Mouse (Mus musculus): ENCODE results near the gene Nat8l. TPM values are rescaled to one million over a fixed set of nuclear protein-coding genes. Genes with fewer than 3 reads are reported as not detected.

Gene Nat8l
- polyA plus RNA-seq, 3 experiments from 2014 or later: not detected

- ATAC-seq: no peak
Measured at GRCm38 (mm10) chr5:34004618-34005017, 8.8 kb downstream of the Nat8l start.

- ATAC-seq: no peak
Measured at GRCm38 (mm10) chr5:34006832-34007231, 11.0 kb downstream of the Nat8l start.

GRCm38 (mm10) chr5:34007392-34007941 is 11.7 kb downstream of the Nat8l start:
- ATAC-seq: no peak

DNA sequence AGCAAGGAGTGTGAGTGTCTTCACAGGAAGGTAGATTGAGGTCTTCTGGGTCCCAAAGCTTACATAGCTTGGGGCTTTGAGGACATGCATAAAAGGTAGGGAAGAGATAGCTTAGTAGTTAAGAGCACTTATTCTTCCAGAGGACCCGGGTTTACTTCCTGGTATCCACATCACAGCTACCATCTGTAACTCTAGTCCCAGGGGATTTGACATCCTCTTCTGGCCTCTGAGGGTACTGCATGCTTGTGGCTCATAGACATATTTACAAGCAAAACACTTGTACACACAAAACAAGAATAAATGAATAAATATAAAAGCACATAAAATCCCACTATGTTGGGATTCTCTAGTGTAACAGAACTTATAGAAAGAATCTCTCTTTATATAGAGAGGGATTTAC is 18.9 kb downstream of the Nat8l start:
- no peak for ATAC-seq

DNA sequence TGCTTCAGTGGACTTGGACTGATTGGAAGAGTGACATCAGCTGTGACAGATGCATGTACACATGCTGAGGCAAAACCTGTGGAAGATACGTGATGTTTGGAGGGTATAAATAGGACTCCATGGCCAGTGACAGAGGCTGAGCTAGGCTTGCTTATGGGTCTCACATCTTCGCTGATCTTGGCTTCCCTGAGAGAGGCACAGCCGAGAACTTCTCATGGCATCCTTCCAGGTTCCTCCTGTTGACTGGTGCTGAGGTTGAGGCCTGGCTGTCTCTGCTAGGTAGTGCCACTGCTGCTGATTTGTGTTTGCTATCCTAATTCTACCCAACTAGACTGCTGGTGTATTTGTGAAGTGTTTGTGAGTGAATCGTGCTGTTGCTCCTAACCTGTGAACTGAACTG is 23.2 kb downstream of the Nat8l start:
- no peak for ATAC-seq

- ATAC-seq: no peak
Measured at GRCm38 (mm10) chr5:34030101-34030500, 34.3 kb downstream of the Nat8l start.

DNA sequence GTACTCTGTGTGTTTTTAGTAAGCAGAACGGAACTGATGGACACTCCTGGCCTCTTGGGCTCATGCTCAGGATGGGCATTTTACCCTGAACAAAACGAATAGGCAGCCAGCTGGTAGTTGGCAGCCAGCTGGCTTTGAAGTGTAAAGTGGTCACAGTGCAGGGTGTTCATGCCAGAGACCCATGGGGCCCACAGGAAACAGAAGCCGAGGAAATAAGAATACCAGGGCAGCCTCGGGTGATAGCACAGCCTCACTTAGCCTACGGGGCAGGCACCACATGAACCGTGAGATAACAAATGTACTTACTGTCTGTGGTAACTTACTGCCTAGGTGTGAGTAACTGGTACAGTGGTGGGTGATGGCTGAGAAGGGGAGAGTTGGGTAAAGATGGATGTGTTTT is 35.2 kb downstream of the Nat8l start:
- no peak for ATAC-seq

DNA sequence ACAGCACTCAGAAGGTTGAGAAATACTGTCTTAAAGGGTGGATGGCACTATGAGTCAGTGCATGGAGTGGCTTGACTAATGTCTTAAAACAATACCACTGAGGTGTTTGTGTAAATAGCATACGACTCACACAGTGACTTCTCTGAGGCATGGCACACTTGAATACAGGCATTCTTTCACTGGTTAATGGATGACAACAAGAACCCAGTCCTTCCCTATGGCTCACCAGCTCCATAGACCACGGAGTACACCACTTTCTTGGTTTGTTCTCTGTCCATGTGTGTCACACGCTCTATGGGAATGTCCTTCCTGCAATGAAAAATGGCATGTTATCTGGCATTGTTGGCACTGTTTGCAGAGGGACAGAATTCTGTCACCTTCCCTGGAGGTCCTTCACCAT is 36.7 kb downstream of the Nat8l start:
- ATAC-seq: no peak

Other genes starting within 250 kb of the Nat8l start
- 10 to 100 TPM in 2 of 3 experiments, 1 to 10 TPM in 1; 9.1 to 21.2 (median 19.4) TPM for gene Letm1, start 213.2 kb upstream of the Nat8l start, polyA plus RNA-seq (2017; shearing (Covaris generic))
- gene Nsd2, start 175.3 kb upstream of the Nat8l start, polyA plus RNA-seq (2017; shearing (Covaris generic)): 10 to 100 TPM; 15.1 to 31.2 (median 20.2) TPM
- 10 to 100 TPM; 38.6 to 41.2 (median 40.0) TPM for gene Nelfa, start 59.6 kb upstream of the Nat8l start, polyA plus RNA-seq (2017; shearing (Covaris generic))
- 1 to 10 TPM in 1 of 3 experiments, not detected in 2; 1.5 TPM for gene Gm1673, start 12.6 kb upstream of the Nat8l start, polyA plus RNA-seq (2017; shearing (Covaris generic))
- gene Poln, start 173.5 kb downstream of the Nat8l start, polyA plus RNA-seq (2017; shearing (Covaris generic)): 1 to 10 TPM in 2 of 3 experiments, under 1 TPM in 1; 0.47 to 5.8 (median 1.5) TPM
- 10 to 100 TPM; 87.3 to 95.6 (median 90.8) TPM for gene Haus3, start 173.5 kb downstream of the Nat8l start, polyA plus RNA-seq (2017; shearing (Covaris generic))
- gene Mxd4, start 191.7 kb downstream of the Nat8l start, polyA plus RNA-seq (2017; shearing (Covaris generic)): 100 to 1,000 TPM in 2 of 3 experiments, 10 to 100 TPM in 1; 94.4 to 152 (median 117) TPM